10 mouse cellular contexts compared by ENCODE assay signal in genomic region chr11:104599265-104599945, GRCm38 (mm10). TPM values are rescaled to one million over a fixed set of nuclear protein-coding genes. Genes with fewer than 3 reads are reported as not detected.
A peak's percentile ranks its signal among the peaks of the same experiment; 100 is the strongest.
DNase-seq lines count a peak whose midpoint lies in the region; ATAC-seq and TF ChIP-seq lines count a peak whose summit lies in the region.
"Had no signal": no experiment of that assay in that cellular context is flagged by ENCODE, and none has a peak within 500 bp of the region (broad histone marks: within the 10 kb centered on the region; RNA-seq: fewer than 3 reads in every experiment).

No protein-coding gene starts in this region.

- no peak overlapping the region for H3K4me2 ChIP-seq in liver, embryonic 11.5 days
- H3K4me2 ChIP-seq in heart, embryonic 12.5 days = no peak overlapping the region

- H3K27ac ChIP-seq in liver, adult 2 months (replicated peaks; ENCODE audit: insufficient read depth, low read depth, low read length) = no peak overlapping the region
- no peak overlapping the region for H3K27ac ChIP-seq in liver, embryonic 11.5 days (ENCODE audit: low read depth, low read length)
- peak overlapping the region; percentile 43; the same call in 1 of the 2 replicates for H3K27ac ChIP-seq in heart, embryonic 12.5 days (ENCODE audit: poor library complexity, severe bottlenecking)

- H3K27me3 ChIP-seq in liver, adult 2 months (ENCODE audit: control insufficient read depth, insufficient read depth, low read length) = no peaks in the 10 kb centered on the region; the same call in 1 of the 2 replicates
- H3K27me3 ChIP-seq in liver, embryonic 11.5 days (replicated peaks; ENCODE audit: control insufficient read depth, insufficient read depth, low read length) = peaks cover 1% of the 10 kb centered on the region
- no peaks in the 10 kb centered on the region for H3K27me3 ChIP-seq in heart, embryonic 12.5 days (replicated peaks)

- no peaks in the 10 kb centered on the region for H3K36me3 ChIP-seq in liver, adult 2 months (ENCODE audit: control insufficient read depth, insufficient read depth, low read length)
- no peaks in the 10 kb centered on the region for H3K36me3 ChIP-seq in liver, embryonic 11.5 days (ENCODE audit: control insufficient read depth, insufficient read depth, low read length)
- no peaks in the 10 kb centered on the region for H3K36me3 ChIP-seq in heart, embryonic 12.5 days

- 81% methylated on average over 13 of the region's 13 CpGs for WGBS in liver, adult 2 months
- WGBS in liver, embryonic 11.5 days = 70% methylated on average over 13 of the region's 13 CpGs
- WGBS in heart, embryonic 12.5 days = 71% methylated on average over 13 of the region's 13 CpGs

- no peak for TF ChIP-seq POLR2A in liver, adult 2 months (IDR thresholded peaks at IDR 0.05; ENCODE audit: extremely low read depth, insufficient read depth, low read length)

- no peak for TF ChIP-seq CTCF in liver, adult 2 months (IDR thresholded peaks at IDR 0.05; ENCODE audit: low read depth, low read length)

- no peaks in the 10 kb centered on the region for H3K9me3 ChIP-seq in liver, embryonic 11.5 days (ENCODE audit: control insufficient read depth, low read length)
- no peaks in the 10 kb centered on the region for H3K9me3 ChIP-seq in heart, embryonic 12.5 days (replicated peaks)

- peak; percentile 20 for DNase-seq in CD4-positive, CD25-positive, alpha-beta regulatory T cell, adult 2 months (ENCODE audit: low read depth, low spot score)
- DNase-seq in liver, adult 2 months (ENCODE audit: extremely low read depth, low read depth, low spot score) = peak; percentile 50
- DNase-seq in liver, embryonic 11.5 days (ENCODE audit: low spot score) = no peak
- peak; percentile 45 to 74 for DNase-seq in natural killer cell, adult 2 months (ENCODE audit: low spot score in 2 of 2)
- DNase-seq in frontal cortex, postnatal 36 days (ENCODE audit: low spot score in 2 of 2) = no peak
- DNase-seq in frontal cortex, postnatal 25 days (ENCODE audit: low spot score in 2 of 2) = no peak
- DNase-seq: lung, adult 2 months; thymus, postnatal 25 days had no signal

- H3K9ac ChIP-seq in liver, adult 2 months (ENCODE audit: low read depth, low read length) = no peak overlapping the region
- no peak overlapping the region for H3K9ac ChIP-seq in liver, embryonic 11.5 days (ENCODE audit: low read depth, low read length)
- no peak overlapping the region for H3K9ac ChIP-seq in heart, embryonic 12.5 days

- ATAC-seq in CD4-positive, CD25-positive, alpha-beta regulatory T cell, adult 4 months = no peak
- no peak for ATAC-seq in liver, embryonic 11.5 days (replicated peaks; ENCODE audit: low FRiP score)
- ATAC-seq in heart, embryonic 12.5 days (ENCODE audit: insufficient number of reproducible peaks, low FRiP score) = no peak

- no peaks in the 10 kb centered on the region for H3K79me2 ChIP-seq in liver, adult 2 months (ENCODE audit: control insufficient read depth, insufficient read depth, low read length)

- no peaks in the 10 kb centered on the region; the same call in 1 of the 2 replicates for H3K4me1 ChIP-seq in liver, adult 2 months (ENCODE audit: control insufficient read depth, insufficient read depth, low read length)
- H3K4me1 ChIP-seq in liver, embryonic 11.5 days (replicated peaks; ENCODE audit: control insufficient read depth, insufficient read depth, low read length) = 0 out of 2 replicates have a peak, but pooled peaks cover 3% of the 10 kb centered on the region
- peaks cover 11% of the 10 kb centered on the region for H3K4me1 ChIP-seq in heart, embryonic 12.5 days (replicated peaks)

- H3K4me3 ChIP-seq in liver, adult 2 months (ENCODE audit: insufficient read depth, low read depth, low read length) = no peak overlapping the region
- no peak overlapping the region for H3K4me3 ChIP-seq in liver, embryonic 11.5 days (ENCODE audit: low read depth, low read length)
- no peak overlapping the region for H3K4me3 ChIP-seq in heart, embryonic 12.5 days

RNA-seq across cellular contexts. Expression of gene Itgb3, which starts 8.4 kb away (rescaled TPM):
- 10 to 100 TPM; 12.3 to 15.6 TPM for polyA plus RNA-seq in CD4-positive, CD25-positive, alpha-beta regulatory T cell, adult 4 months (2017; shearing (Covaris generic))
- 2.1 and 3.7 TPM in 2 replicates for total RNA-seq in liver, adult 2 months (2014; rRNA removed)
- polyA plus RNA-seq in liver, adult 2 months (2012; rRNA removed) = 1.5 TPM in 2 replicates
- 16.2 and 16.4 TPM in 2 replicates for polyA plus RNA-seq in liver, embryonic 11.5 days (2014; fragmentation: Nextera tagmentation; extraction: Ambion mirVana)
- 9.6 and 11.9 TPM in 2 replicates for polyA plus RNA-seq in heart, embryonic 12.5 days (2016; fragmentation: Nextera tagmentation; extraction: Ambion mirVana)

RNA-seq across cellular contexts. Expression of gene Myl4, which starts 48.9 kb away (rescaled TPM):
- 10 to 100 TPM in 1 of 2 experiments, 1 to 10 TPM in 1; 8.2 to 11.4 TPM for polyA plus RNA-seq in CD4-positive, CD25-positive, alpha-beta regulatory T cell, adult 4 months (2017; shearing (Covaris generic))
- total RNA-seq in liver, adult 2 months (2014; rRNA removed) = 0.65 and 0.67 TPM in 2 replicates
- polyA plus RNA-seq in liver, adult 2 months (2012; rRNA removed) = 0.45 and 0.72 TPM in 2 replicates
- 11.9 and 30.4 TPM in 2 replicates for polyA plus RNA-seq in liver, embryonic 11.5 days (2014; fragmentation: Nextera tagmentation; extraction: Ambion mirVana)
- polyA plus RNA-seq in heart, embryonic 12.5 days (2016; fragmentation: Nextera tagmentation; extraction: Ambion mirVana) = 2,473 and 2,477 TPM in 2 replicates

RNA-seq across cellular contexts. Expression of gene Cdc27, which starts 49.0 kb away (rescaled TPM):
- 10 to 100 TPM; 14.0 to 15.1 TPM for polyA plus RNA-seq in CD4-positive, CD25-positive, alpha-beta regulatory T cell, adult 4 months (2017; shearing (Covaris generic))
- 12.9 and 13.3 TPM in 2 replicates for total RNA-seq in liver, adult 2 months (2014; rRNA removed)
- polyA plus RNA-seq in liver, adult 2 months (2012; rRNA removed) = 2.6 and 2.9 TPM in 2 replicates
- 41.6 and 45.9 TPM in 2 replicates for polyA plus RNA-seq in liver, embryonic 11.5 days (2014; fragmentation: Nextera tagmentation; extraction: Ambion mirVana)
- polyA plus RNA-seq in heart, embryonic 12.5 days (2016; fragmentation: Nextera tagmentation; extraction: Ambion mirVana) = 37.6 and 40.6 TPM in 2 replicates

Comparison
In these comparisons a context has a peak if more than half of its experiments do, and no peak if none do; other contexts are left out.
1. DNase-seq: peak in CD4-positive, CD25-positive, alpha-beta regulatory T cell, adult 2 months (single experiment), liver, adult 2 months (single experiment) and natural killer cell, adult 2 months (2 of 2); none in liver, embryonic 11.5 days (single experiment), frontal cortex, postnatal 36 days (0 of 2) and frontal cortex, postnatal 25 days (0 of 2).
2. RNA of gene Myl4, which starts 48.9 kb away (polyA plus RNA-seq): 2,473 to 2,477 TPM in heart, embryonic 12.5 days; 11.9 to 30.4 TPM in liver, embryonic 11.5 days, 8.2 to 11.4 TPM in CD4-positive, CD25-positive, alpha-beta regulatory T cell, adult 4 months and 0.45 to 0.72 TPM in liver, adult 2 months; every median in the first group is over 10 times any median in the second.